Mouse (Mus musculus): Measurements from ENCODE around the gene Dstyk. TPM values are rescaled to one million over a fixed set of nuclear protein-coding genes. Genes with fewer than 3 reads are reported as not detected.
"Not testable (repeated sequence)": the region's sequence is repeated elsewhere in the genome, so short reads cannot be mapped to it uniquely, and the experiment has no call there.

The Dstyk gene
- polyA plus RNA-seq, 1 experiment: 4.6 TPM

- Histone ChIP-seq H3K27me3 (ENCODE audit: control insufficient read depth, insufficient read depth, low read length) (no peaks in the 10 kb centered on the region), H3K4me1 (ENCODE audit: control insufficient read depth, insufficient read depth, insufficient read length) (no peaks in the 10 kb centered on the region), H3K36me3 (ENCODE audit: control insufficient read depth, insufficient read depth, low read length) (peaks cover 3% of the 10 kb centered on the region), H3K27ac (ENCODE audit: insufficient read depth, low read length) (no peak overlapping the region), H3K4me3 (ENCODE audit: extremely low read depth, insufficient read depth, insufficient read length) (no peak overlapping the region)
- 93% methylated on average over 7 of the region's 7 CpGs for WGBS
- TF ChIP-seq POLR2A (IDR thresholded peaks at IDR 0.05; ENCODE audit: low read depth, low read length) (no peak), CTCF (IDR thresholded peaks at IDR 0.05; ENCODE audit: extremely low read depth, insufficient read depth, insufficient read length, insufficient replicate concordance) (no peak)
- no peak for DNase-seq (ENCODE audit: low read depth in 1 of 2, low spot score in 2 of 2)
These were observed 52.2 kb downstream of the Dstyk start for GRCm38 (mm10) chr1:132469519-132469918.

- H3K36me3 ChIP-seq (ENCODE audit: control insufficient read depth, insufficient read depth, low read length); H3K27ac ChIP-seq (ENCODE audit: insufficient read depth, low read length); H3K27me3 ChIP-seq (ENCODE audit: control insufficient read depth, insufficient read depth, low read length); H3K4me1 ChIP-seq (ENCODE audit: control insufficient read depth, insufficient read depth, insufficient read length); DNase-seq (ENCODE audit: low read depth in 1 of 2, low spot score in 2 of 2); H3K4me3 ChIP-seq (ENCODE audit: extremely low read depth, insufficient read depth, insufficient read length): not testable (repeated sequence)
- WGBS: 83% methylated on average over 1 of the region's 1 CpGs
These were observed 52.7 kb downstream of the Dstyk start for GRCm38 (mm10) chr1:132470031-132470430.

GRCm38 (mm10) chr1:132471032-132471431 lies 53.7 kb downstream of the Dstyk start:
- H3K4me3 ChIP-seq (ENCODE audit: extremely low read depth, insufficient read depth, insufficient read length): no peak overlapping the region
- H3K27ac ChIP-seq (ENCODE audit: insufficient read depth, low read length): no peak overlapping the region
- 93% methylated on average over 2 of the region's 2 CpGs for WGBS
- no peaks in the 10 kb centered on the region for H3K27me3 ChIP-seq (ENCODE audit: control insufficient read depth, insufficient read depth, low read length)
- no peaks in the 10 kb centered on the region for H3K4me1 ChIP-seq (ENCODE audit: control insufficient read depth, insufficient read depth, insufficient read length)
- no peak for DNase-seq (ENCODE audit: low read depth in 1 of 2, low spot score in 2 of 2)
- TF ChIP-seq CTCF (IDR thresholded peaks at IDR 0.05; ENCODE audit: extremely low read depth, insufficient read depth, insufficient read length, insufficient replicate concordance): no peak
- TF ChIP-seq POLR2A (IDR thresholded peaks at IDR 0.05; ENCODE audit: low read depth, low read length): no peak
- 0 out of 2 replicates have a peak, but pooled peaks cover 1% of the 10 kb centered on the region for H3K36me3 ChIP-seq (ENCODE audit: control insufficient read depth, insufficient read depth, low read length)

- H3K27ac ChIP-seq (ENCODE audit: insufficient read depth, low read length): no peak overlapping the region
- 0 out of 2 replicates have a peak, but pooled peaks cover 1% of the 10 kb centered on the region for H3K36me3 ChIP-seq (ENCODE audit: control insufficient read depth, insufficient read depth, low read length)
These were observed 54.1 kb downstream of the Dstyk start for GRCm38 (mm10) chr1:132471499-132471898.

DNA sequence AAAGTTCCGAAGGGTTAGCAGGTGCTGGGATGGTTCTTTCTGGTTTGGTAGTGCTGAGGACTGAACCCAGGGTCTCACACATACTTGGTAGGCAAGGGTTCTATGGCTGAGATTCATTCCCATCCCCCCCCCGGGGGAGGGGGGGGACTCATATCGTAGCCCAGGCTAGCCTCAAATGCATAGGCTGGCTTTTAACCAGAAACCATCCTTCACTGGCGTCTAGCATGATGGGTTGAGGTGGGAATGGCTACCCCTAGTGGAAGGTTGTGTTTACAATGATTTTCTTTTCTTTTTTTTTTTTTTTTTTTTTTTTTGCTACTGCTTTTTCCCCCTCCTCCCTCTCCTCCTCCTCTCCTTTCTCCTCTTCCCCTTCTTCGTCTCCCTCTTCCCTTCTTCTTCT lies 55.2 kb downstream of the Dstyk start:
- H3K27ac ChIP-seq (ENCODE audit: insufficient read depth, low read length): no peak overlapping the region
- H3K4me3 ChIP-seq (ENCODE audit: extremely low read depth, insufficient read depth, insufficient read length): no peak overlapping the region
- no peaks in the 10 kb centered on the region for H3K27me3 ChIP-seq (ENCODE audit: control insufficient read depth, insufficient read depth, low read length)
- DNase-seq (ENCODE audit: low read depth in 1 of 2, low spot score in 2 of 2): peak in 1 of 2 experiments; percentile 15
- no peaks in the 10 kb centered on the region for H3K36me3 ChIP-seq (ENCODE audit: control insufficient read depth, insufficient read depth, low read length)
- 0 out of 2 replicates have a peak, but pooled peaks cover 2% of the 10 kb centered on the region for H3K4me1 ChIP-seq (ENCODE audit: control insufficient read depth, insufficient read depth, insufficient read length)
- TF ChIP-seq POLR2A (IDR thresholded peaks at IDR 0.05; ENCODE audit: low read depth, low read length): no peak
- no peak for TF ChIP-seq CTCF (IDR thresholded peaks at IDR 0.05; ENCODE audit: extremely low read depth, insufficient read depth, insufficient read length, insufficient replicate concordance)
- WGBS: 47% methylated on average over 5 of the region's 5 CpGs

More at GRCm38 (mm10) chr1:132471499-132471898, 54.1 kb downstream of the Dstyk start:
- WGBS: 97% methylated on average over 5 of the region's 5 CpGs
- Histone ChIP-seq H3K4me3 (ENCODE audit: extremely low read depth, insufficient read depth, insufficient read length) (no peak overlapping the region), H3K4me1 (ENCODE audit: control insufficient read depth, insufficient read depth, insufficient read length) (0 out of 2 replicates have a peak, but pooled peaks cover 1% of the 10 kb centered on the region), H3K27me3 (ENCODE audit: control insufficient read depth, insufficient read depth, low read length) (no peaks in the 10 kb centered on the region)
- TF ChIP-seq CTCF (IDR thresholded peaks at IDR 0.05; ENCODE audit: extremely low read depth, insufficient read depth, insufficient read length, insufficient replicate concordance): no peak
- DNase-seq (ENCODE audit: low read depth in 1 of 2, low spot score in 2 of 2): no peak

GRCm38 (mm10) chr1:132474496-132474895 lies 57.1 kb downstream of the Dstyk start:
- H3K4me3 ChIP-seq (ENCODE audit: extremely low read depth, insufficient read depth, insufficient read length): no peak overlapping the region
- H3K36me3 ChIP-seq (ENCODE audit: control insufficient read depth, insufficient read depth, low read length): no peaks in the 10 kb centered on the region
- H3K27ac ChIP-seq (ENCODE audit: insufficient read depth, low read length): no peak overlapping the region
- DNase-seq (ENCODE audit: low read depth in 1 of 2, low spot score in 2 of 2): no peak
- H3K27me3 ChIP-seq (ENCODE audit: control insufficient read depth, insufficient read depth, low read length): no peaks in the 10 kb centered on the region
- 79% methylated on average over 1 of the region's 1 CpGs for WGBS
- peaks cover 5% of the 10 kb centered on the region; the same call in 1 of the 2 replicates for H3K4me1 ChIP-seq (ENCODE audit: control insufficient read depth, insufficient read depth, insufficient read length)
- TF ChIP-seq POLR2A (IDR thresholded peaks at IDR 0.05; ENCODE audit: low read depth, low read length): no peak
- TF ChIP-seq CTCF (IDR thresholded peaks at IDR 0.05; ENCODE audit: extremely low read depth, insufficient read depth, insufficient read length, insufficient replicate concordance): no peak

DNA sequence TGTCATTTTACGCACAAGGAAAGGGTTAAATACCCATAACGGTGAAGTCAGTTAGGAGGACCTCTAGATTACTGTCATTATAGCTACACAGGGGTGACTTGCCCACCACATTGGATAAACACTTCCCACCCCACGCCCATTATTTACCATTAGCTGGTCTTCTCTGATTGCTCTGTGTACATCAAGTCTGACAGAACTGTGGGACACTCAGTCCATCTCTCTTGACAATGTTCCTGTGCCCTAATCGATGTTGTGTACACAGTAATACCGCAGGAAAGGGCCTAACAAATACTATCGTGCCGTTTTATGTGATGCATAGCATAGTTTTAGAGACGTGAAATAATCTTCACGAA lies 59.2 kb downstream of the Dstyk start:
- DNase-seq (ENCODE audit: low read depth in 1 of 2, low spot score in 2 of 2): no peak
- no peak for TF ChIP-seq POLR2A (IDR thresholded peaks at IDR 0.05; ENCODE audit: low read depth, low read length)
- TF ChIP-seq CTCF (IDR thresholded peaks at IDR 0.05; ENCODE audit: extremely low read depth, insufficient read depth, insufficient read length, insufficient replicate concordance): no peak
- H3K4me1 ChIP-seq (ENCODE audit: control insufficient read depth, insufficient read depth, insufficient read length): peaks cover 5% of the 10 kb centered on the region; the same call in 1 of the 2 replicates
- H3K27ac ChIP-seq (ENCODE audit: insufficient read depth, low read length): peak overlapping the region; percentile 59
- H3K36me3 ChIP-seq (ENCODE audit: control insufficient read depth, insufficient read depth, low read length): no peaks in the 10 kb centered on the region
- WGBS: 2% methylated on average over 9 of the region's 9 CpGs
- no peaks in the 10 kb centered on the region for H3K27me3 ChIP-seq (ENCODE audit: control insufficient read depth, insufficient read depth, low read length)
- H3K4me3 ChIP-seq (ENCODE audit: extremely low read depth, insufficient read depth, insufficient read length): peak overlapping the region; percentile 89

Measured in spleen, adult 2 months (tissue).